Mouse (Mus musculus) C2C12 (cell line): Measurements from ENCODE around the gene Tgfb3. TPM values are rescaled to one million over a fixed set of nuclear protein-coding genes. Genes with fewer than 3 reads are reported as not detected.

Source experiments
- H3K27me3 ChIP-seq: one replicate; pipeline ENCODE4 v1.6.1; 2011; ENCODE audit not compliant: control insufficient read depth, insufficient read depth, insufficient read length
- H3K36me3 ChIP-seq: one replicate; pipeline ENCODE4 v1.6.1; 2011; ENCODE audit not compliant: control insufficient read depth, insufficient read depth
- H3K4me3 ChIP-seq: one replicate; pipeline ENCODE4 v1.5.1; 2011; ENCODE audit warnings: mild to moderate bottlenecking, control low read depth; ENCODE audit not compliant: poor library complexity, insufficient read depth, severe bottlenecking
- H3K79me2 ChIP-seq: one replicate; pipeline ENCODE4 v1.6.1; 2011; ENCODE audit not compliant: control insufficient read depth, insufficient read depth
- H3K79me3 ChIP-seq: one replicate; pipeline ENCODE4 v1.6.1; 2011; ENCODE audit warnings: low read depth, control low read depth
- H3ac ChIP-seq: one replicate; pipeline ENCODE3; 2011; ENCODE audit warnings: low read depth; ENCODE audit not compliant: control insufficient read depth, insufficient read length
- CEBPB ChIP-seq: IDR thresholded peaks from one replicate; pipeline ENCODE4 v1.6.1; 2011; ENCODE audit warnings: low read depth, mild to moderate bottlenecking, control low read depth, moderate library complexity
- CTCF ChIP-seq: IDR thresholded peaks from one replicate; pipeline ENCODE4 v1.5.1; 2011; ENCODE audit not compliant: control insufficient read depth, insufficient read depth, insufficient read length
- FOSL1 ChIP-seq: IDR thresholded peaks from one replicate; pipeline ENCODE4 v1.8.0; 2011; ENCODE audit warnings: mild to moderate bottlenecking, low read length; ENCODE audit not compliant: poor library complexity, insufficient read depth, severe bottlenecking
- MAX ChIP-seq: IDR thresholded peaks from one replicate; pipeline ENCODE4 v1.6.1; 2011; ENCODE audit warnings: mild to moderate bottlenecking, control low read depth
- MYOD1 ChIP-seq: IDR thresholded peaks from one replicate; pipeline ENCODE4 v1.6.1; 2011; ENCODE audit warnings: low read depth; ENCODE audit not compliant: control insufficient read depth, insufficient read length
- MYOG ChIP-seq: IDR thresholded peaks from one replicate; pipeline ENCODE4 v1.6.1; 2011; ENCODE audit not compliant: control insufficient read depth, insufficient read length; ENCODE audit errors: extremely low read depth
- USF1 ChIP-seq: IDR thresholded peaks from one replicate; pipeline ENCODE4 v1.6.1; 2011; ENCODE audit warnings: low read depth, mild to moderate bottlenecking, control low read depth, moderate library complexity
- polyA plus RNA-seq: library from polyadenylated mRNA; unstranded; fragments of >200 nt; fragmentation: generic; extraction: Trizol; gene quantifications from one replicate; pipeline ENCODE4 v1.2.1, GENCODE M21; 2012; ENCODE audit warnings: missing spikeins

Tgfb3 gene
- polyA plus RNA-seq, 1 experiment, result 12.1 TPM

- no peak overlapping the region for H3ac ChIP-seq
- H3K79me3 ChIP-seq, result no peaks in the 10 kb centered on the region
- H3K79me2 ChIP-seq, result peaks cover 15% of the 10 kb centered on the region
- peaks cover 17% of the 10 kb centered on the region for H3K36me3 ChIP-seq
- no peak overlapping the region for H3K4me3 ChIP-seq
- TF ChIP-seq MYOG, result no peak
- no peak for TF ChIP-seq MYOD1
- TF ChIP-seq FOSL1, result no peak
- TF ChIP-seq USF1, result no peak
- no peak for TF ChIP-seq CTCF
- H3K27me3 ChIP-seq, result no peaks in the 10 kb centered on the region
Observed at GRCm38 (mm10) chr12:86071432-86071831, 7.4 kb downstream of the Tgfb3 start.

DNA sequence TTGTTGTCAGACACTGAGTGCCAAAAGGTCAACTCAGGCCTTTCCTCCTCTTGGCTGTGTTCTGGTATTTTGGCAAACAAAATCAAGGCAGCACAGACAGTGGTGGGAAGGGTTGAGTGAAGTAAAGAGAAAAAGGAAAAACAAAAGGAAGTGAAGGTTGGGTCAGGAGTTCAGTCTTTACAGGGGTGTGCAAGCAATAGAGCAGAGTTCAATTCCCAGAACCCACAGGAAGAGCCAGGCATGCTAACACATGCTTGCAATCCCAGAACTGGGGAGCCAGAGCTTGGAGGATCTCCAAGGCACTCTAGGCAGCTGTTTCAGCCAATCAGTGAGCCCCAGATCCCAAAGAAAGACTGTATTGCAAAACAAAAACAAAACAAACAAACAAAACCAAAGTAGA, 14.0 kb downstream of the Tgfb3 start:
- no peaks in the 10 kb centered on the region for H3K79me2 ChIP-seq
- no peak overlapping the region for H3ac ChIP-seq
- TF ChIP-seq CEBPB (no peak), CTCF (no peak), MYOD1 (no peak), FOSL1 (no peak), MYOG (no peak), USF1 (no peak), MAX (no peak)
- H3K4me3 ChIP-seq, result no peak overlapping the region
- peaks cover 41% of the 10 kb centered on the region for H3K36me3 ChIP-seq
- no peaks in the 10 kb centered on the region for H3K27me3 ChIP-seq
- no peaks in the 10 kb centered on the region for H3K79me3 ChIP-seq

DNA sequence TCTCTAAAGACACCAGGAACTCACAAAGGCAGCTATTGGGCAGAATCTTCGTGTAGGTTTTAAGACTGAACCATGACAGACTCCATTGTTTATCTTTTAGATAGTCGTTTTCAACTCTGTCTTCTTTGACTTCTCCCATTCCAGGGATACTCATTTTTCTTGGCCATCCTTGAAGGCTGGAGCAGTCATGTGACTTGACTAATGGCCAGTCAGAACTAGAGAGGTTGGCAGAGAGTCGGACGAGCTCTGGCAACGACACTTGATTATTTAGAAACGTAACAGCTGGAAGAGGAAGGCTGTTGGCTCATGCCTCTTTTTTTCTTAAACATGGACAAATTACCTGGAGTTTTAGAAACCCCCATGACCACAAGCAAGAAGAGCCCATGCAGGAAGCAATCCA, 19.5 kb downstream of the Tgfb3 start:
- H3K36me3 ChIP-seq, result peaks cover 34% of the 10 kb centered on the region
- TF ChIP-seq MYOG, result no peak
- no peak for TF ChIP-seq MYOD1
- no peak for TF ChIP-seq USF1
- no peak for TF ChIP-seq CTCF
- no peak for TF ChIP-seq MAX
- H3K79me3 ChIP-seq, result no peaks in the 10 kb centered on the region

DNA sequence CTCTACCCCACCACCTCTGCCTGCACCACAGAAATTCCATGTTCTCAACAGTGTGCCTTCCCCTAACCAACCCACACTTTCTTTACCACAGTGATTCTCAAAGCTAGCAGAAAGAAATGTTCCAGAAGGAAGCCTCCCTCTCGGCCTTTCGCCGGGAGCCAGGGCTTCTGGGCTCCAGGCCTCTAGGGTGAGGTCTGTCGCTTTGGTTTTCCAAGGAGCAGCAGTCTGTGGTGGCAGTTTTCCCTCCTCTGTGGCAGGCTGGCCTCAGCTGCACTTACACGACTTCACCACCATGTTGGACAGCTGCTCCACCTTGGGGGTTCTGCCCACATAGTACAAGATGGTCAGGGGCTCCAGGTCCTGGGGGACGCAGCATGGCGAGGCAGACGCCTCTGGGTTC, 21.3 kb downstream of the Tgfb3 start:
- H3K4me3 ChIP-seq, result no peak overlapping the region
- peaks cover 26% of the 10 kb centered on the region for H3K36me3 ChIP-seq
- no peaks in the 10 kb centered on the region for H3K27me3 ChIP-seq
- no peaks in the 10 kb centered on the region for H3K79me2 ChIP-seq
- TF ChIP-seq CEBPB, result no peak
- no peak for TF ChIP-seq MYOG
- no peak for TF ChIP-seq MAX
- TF ChIP-seq CTCF, result no peak
- TF ChIP-seq USF1, result no peak
- no peak for TF ChIP-seq MYOD1
- TF ChIP-seq FOSL1, result no peak
- no peaks in the 10 kb centered on the region for H3K79me3 ChIP-seq
- H3ac ChIP-seq, result no peak overlapping the region

More for the DNA sequence above, 19.5 kb downstream of the Tgfb3 start:
- Histone ChIP-seq H3K4me3 (no peak overlapping the region), H3ac (no peak overlapping the region), H3K27me3 (no peaks in the 10 kb centered on the region), H3K79me2 (no peaks in the 10 kb centered on the region)

GRCm38 (mm10) chr12:86056976-86057375, 21.9 kb downstream of the Tgfb3 start:
- H3K79me2 ChIP-seq, result no peaks in the 10 kb centered on the region
- TF ChIP-seq MYOG (no peak), CEBPB (no peak), CTCF (no peak), MYOD1 (no peak), MAX (no peak), FOSL1 (no peak), USF1 (no peak)
- no peaks in the 10 kb centered on the region for H3K27me3 ChIP-seq
- H3K36me3 ChIP-seq, result peaks cover 21% of the 10 kb centered on the region
- no peaks in the 10 kb centered on the region for H3K79me3 ChIP-seq
- H3ac ChIP-seq, result no peak overlapping the region
- H3K4me3 ChIP-seq, result no peak overlapping the region

- no peak for TF ChIP-seq FOSL1
- TF ChIP-seq MYOD1, result no peak
- no peak for TF ChIP-seq USF1
- no peak for TF ChIP-seq CEBPB
- no peak for TF ChIP-seq MAX
- no peak for TF ChIP-seq CTCF
- no peak for TF ChIP-seq MYOG
- Histone ChIP-seq H3K79me2 (no peaks in the 10 kb centered on the region), H3K27me3 (no peaks in the 10 kb centered on the region), H3K4me3 (no peak overlapping the region), H3K36me3 (peaks cover 16% of the 10 kb centered on the region), H3ac (no peak overlapping the region), H3K79me3 (no peaks in the 10 kb centered on the region)
Observed at GRCm38 (mm10) chr12:86055306-86055705, 23.5 kb downstream of the Tgfb3 start.
